Mouse (Mus musculus) ZHBTc4 (cell line): ENCODE results near the gene Srcin1.

Experiments used
- DNase-seq: peaks from one replicate; pipeline ENCODE4 v3.0.0-alpha.2; 2011; ENCODE audit warnings: low read depth, low spot score

The Srcin1 gene

DNA sequence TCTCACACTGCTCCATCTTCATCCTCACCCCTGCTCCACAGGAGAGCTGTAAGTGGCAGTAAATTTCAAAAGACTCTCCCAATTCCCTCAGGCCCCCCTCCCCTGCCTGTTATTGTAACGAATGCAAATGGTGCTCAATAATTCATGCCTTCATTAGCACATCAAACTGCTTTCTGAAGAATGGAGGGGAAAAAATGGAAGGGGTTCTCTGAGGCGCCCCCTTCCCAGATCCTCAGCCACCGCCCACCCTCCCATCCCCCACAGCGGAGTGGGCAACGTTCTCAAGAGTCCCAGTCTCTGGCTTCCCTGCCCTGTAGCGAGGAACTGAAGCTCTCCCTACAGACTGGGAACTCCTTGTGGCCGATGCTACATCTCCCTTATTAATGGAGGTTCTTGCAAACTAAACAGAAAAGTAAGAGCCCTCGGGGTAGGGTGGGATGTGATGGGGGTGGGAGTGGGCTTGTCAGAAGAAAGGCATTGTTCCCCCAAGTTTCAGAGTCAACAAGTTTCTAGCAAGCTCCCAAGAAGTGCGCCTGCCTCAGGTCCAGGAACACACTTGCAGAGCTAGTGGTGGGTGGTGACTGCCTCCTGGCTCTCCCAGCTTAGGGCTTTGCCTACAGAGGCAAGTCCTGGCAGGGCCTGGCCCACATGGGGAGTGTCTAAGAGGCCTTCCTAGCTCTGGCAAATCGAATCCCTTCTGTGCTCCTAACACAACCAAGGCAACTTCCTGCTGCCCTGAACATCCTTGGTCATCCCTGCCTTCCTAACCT lies 3.3 kb upstream of the Srcin1 start:
- DNase-seq: peak; percentile 63

DNA sequence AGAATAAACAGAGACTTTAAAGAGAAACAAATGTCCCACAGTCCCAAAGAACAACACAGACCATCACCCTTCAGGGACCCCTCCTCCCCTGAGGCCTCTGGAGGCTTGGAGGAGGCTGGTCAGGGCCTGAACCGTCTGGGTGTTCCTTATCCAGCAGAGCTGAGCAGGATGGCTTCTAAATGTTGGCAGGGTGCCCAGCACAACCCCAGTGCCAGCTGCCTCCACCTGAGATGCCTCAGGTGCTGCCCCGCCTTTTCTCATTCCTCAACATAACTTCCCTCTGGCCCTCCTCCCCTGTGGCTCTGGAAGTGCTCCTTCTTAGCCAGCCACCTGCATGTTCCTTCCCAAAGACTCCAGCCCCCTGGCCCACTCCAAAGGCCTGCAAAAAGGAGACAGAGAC lies 2.3 kb upstream of the Srcin1 start:
- DNase-seq: no peak

DNA sequence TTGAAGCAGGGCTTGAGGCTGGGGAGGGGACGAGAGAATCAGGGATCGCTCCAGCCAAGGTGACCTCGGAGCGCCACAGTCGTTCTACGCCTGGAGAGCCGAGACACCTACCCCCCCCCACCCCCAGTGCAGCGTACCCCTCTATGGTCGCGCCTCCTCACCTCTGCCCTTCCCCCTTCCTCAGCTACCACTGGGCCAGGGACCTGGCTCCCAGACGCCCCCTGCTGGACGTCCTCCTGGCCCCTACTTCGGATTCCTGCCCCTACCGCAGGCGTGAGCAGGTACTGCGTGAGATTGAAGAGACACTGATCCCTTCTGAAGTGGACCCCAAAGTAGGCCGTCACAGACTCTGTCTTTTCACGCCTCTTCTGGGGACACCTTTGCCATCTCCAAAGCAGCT lies 348 bp downstream of the Srcin1 start:
- peak; percentile 95 for DNase-seq

DNA sequence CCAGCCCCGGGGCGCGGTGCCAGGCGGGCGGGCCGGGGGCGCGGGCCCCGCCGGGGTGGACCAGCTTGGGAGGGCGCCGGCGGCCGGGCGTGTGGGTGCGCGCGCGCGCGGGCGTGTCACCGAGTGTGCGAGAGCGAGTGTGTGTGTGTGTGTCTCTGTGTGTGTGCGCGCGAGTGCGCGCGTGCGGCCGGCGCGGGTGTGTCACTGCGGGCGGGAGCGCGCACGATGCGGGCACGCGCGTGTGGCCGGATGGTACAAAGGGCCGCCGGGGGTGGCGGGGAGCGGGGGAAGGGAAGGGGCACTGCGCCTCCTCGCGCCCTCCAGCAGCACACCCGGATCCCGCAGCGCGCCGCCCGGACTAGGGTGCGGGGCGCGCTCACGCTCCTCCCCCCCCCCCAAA lies 911 bp downstream of the Srcin1 start:
- DNase-seq: peak; percentile 82

DNA sequence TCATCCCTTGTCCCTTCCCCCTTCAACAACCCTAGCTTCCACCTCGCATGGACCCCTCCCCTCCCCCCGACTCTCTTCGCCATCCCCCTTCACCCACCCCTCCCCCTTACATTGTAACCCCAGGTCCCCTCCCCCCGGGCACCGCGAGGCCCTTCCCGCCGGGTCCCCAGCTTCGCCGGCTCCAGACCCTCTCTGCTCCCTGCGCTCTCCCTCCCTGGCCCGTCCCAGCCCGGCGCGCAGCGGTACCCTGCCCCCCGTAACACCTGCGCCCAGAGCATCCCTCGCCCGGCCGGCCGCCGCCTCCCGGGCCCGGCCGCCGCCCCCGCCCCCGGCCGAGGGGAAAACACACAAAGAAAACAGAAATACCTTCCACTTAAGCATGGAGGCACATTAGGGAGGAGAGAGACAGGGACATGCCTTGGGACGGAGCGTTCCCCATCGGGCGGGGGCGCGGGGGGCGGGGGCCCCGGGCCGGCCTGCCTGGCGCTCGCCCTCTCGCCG lies 1.4 kb downstream of the Srcin1 start:
- peak; percentile 54 for DNase-seq

DNA sequence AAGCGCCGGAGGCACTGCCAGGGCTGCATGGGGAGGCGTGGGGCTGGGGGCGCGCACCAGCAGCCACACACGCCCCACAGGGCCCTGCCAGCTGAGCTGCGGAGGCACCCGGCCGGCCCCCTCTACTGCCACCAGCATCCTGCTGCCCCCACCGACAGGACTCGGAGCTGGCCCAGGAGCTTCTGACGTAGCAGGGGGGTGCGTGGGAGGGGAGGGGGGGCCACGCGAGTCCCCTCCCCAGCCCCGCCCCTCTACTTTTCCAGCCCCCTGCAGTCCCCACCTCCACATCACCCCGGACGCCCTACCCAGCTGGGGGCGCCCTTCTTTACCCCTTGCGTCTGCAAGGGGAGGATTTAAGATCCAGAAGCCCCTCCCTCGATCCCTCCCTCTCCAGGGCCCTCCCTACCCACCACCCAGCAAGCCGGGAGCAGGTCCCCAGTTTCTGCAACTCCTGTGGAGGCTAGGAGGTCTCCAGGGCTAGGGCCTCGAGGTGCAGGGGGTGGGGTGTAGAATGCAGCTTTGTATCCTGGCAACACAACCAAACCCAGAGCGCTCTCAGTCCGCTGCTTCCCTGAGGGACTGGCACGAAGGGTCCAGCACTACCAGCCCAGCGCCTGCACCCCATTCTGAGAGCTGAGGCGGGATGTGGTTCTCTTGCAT lies 2.0 kb downstream of the Srcin1 start:
- DNase-seq: peak; percentile 63

DNA sequence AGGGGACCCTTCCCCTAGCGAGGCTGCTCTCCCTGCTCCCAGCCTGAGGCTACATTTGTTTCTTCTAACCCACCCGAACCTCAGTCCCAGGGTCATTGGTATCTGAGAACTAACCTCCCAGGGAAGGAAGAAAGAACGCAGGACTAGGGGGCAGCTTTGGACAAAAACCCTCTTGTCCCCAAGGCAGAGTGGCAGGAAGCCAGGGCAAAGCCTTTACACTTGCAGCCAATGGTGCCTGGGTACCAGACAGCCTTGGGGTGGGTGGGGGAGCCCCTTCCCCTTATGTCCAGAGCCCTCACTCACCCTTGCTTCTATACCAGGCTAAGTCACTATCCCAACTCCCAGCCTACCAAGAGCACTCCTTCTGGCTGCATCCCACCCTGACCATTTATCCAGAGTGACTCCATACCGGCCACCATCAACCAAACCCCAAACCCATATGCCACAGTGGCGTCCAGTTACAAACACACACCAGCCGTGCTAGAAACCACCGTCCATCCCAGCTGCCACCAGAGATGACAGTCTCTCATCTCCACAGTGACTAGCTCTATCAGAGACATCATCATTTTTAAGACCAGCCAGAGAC lies 3.0 kb downstream of the Srcin1 start:
- DNase-seq: no peak

DNA sequence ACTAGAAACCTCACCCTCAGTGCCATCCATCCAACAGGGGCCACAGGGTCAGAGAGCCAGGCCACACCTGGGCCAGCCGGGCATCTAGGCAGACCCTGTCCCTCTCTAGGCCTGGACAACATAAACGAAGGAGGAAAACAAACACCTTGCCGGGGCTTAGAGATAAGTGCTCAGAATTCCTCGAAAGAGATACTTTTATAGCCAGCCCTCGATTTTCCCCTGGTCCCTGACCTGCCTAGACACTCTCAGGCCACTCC lies 4.0 kb downstream of the Srcin1 start:
- no peak for DNase-seq

DNA sequence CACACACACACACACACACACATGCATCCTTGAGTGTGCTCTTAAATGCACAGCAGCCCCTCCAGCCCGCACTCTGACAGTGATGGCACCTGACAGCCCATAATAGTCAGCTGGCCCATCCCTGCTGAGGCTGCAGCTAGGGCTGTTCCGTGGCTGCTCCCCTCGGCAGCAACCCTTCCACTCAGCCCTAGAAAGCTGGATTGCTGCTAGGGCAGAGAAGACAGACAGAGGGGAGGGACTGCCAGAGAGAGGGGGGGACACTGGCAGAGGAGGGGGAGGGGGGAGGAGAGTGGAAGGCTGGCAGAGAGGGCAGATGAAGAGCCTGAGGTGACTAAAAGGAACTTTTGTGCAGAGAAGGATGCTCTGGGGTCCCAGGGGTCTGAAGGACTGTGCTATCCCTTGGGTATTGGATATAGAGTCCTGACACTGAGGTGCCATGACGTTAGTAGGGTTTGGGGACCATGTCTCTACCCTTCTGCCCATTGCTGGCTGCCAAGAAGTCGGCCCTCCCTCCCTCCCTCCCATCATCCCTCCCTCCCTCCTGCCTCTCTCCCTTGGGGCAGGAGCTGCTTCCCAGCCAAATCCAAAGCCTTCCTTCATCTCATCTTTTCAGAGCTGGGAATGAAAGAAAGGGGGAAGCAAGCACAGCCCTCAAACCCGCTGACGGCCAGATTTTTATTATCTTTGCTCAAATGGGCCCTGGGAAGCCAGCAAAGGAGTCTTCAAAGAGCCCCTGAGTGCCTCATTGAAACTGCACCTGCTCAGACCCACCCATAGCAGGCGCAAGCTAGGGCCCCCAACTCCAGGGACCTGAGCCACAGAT lies 4.5 kb downstream of the Srcin1 start:
- DNase-seq: no peak

DNA sequence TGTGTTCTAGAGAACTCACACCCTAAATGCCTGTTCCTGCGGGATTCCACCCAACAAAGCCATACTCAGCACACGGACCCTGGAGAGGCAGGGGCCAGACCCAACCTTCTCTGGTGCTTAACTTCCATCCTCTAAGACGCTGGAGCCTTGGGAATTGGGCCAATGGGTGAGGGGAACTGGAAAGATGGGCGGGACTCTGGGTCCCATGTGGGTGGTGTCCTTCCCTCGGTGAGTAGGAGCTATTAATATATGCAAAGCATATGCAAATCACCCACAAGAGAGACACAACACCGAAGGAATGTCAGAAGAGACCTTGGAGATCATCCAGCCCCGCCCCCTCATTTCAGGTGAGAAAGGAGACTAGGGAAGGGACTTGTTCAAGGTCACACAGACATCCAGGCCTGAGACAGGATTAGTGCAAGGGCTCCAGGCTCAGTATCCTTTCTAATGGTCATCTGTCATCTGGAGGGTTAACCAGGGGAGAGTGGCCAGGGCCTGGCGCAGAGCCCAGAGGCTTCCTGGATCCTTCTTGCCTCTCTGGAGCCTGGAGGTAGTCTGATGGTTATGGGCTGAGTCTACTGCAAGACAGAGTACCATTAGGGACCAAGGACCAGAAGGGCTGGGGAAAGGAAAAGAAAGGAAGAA lies 5.4 kb downstream of the Srcin1 start:
- peak; percentile 95 for DNase-seq

DNA sequence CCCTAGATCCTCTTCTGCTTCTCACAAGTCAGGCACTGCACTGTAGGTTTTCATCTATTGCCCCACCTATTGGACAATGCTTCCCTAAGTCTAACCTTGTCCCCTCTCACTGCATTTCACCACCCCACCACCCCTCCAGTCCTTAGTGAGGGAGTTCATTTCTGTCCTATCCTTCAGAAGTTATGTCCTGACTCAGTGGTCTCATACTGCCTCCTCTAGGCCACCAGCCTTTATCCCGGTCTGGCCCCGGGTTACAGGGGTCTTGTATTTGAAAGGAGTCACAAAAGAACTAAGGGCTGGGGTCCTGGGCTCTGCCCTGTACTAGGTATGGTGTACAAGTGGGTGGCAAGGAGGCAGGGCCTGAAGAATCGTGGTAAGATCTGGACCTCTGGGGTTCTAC lies 6.2 kb downstream of the Srcin1 start:
- DNase-seq: no peak

DNA sequence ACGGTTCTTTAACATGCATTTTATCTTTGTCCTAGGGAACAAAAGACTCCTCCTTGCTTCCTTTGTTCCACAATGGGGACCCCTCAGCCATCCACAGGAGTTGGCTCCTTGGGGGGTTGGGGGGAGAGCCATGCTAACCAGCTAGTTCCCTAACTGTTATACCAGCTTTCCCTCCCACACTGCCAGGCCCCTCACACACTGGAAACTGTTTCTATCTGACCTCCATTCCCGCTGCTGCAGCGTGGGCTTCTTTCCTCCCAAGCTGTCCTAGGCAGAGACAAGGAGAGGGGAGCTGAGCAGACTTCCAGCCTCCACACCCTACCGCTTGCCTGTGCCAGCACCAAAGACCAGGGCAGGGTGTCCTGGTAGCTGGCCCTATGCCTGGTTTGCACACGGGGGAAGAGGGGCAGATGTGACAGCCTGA lies 6.7 kb downstream of the Srcin1 start:
- DNase-seq: peak; percentile 41

DNA sequence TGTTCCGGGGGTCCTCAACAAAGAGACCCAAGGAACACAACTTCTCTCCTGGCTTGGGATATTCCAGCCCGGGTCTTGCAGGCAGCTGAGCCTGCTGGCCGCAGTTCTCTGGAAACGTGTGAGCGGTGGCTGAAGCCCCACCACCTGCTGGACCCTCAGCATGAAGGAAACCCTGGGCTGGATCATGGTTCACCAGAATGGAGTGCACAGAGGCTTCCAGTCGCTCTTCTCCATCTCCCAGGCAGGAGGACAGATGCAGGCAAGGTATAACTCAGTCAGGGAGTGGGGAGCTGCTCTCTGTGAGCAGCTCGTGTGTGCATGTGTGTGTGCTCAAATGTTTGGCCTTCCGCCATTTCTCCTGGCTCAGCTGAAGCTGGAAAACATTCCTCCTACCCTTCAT lies 7.3 kb downstream of the Srcin1 start:
- peak; percentile 94 for DNase-seq

DNA sequence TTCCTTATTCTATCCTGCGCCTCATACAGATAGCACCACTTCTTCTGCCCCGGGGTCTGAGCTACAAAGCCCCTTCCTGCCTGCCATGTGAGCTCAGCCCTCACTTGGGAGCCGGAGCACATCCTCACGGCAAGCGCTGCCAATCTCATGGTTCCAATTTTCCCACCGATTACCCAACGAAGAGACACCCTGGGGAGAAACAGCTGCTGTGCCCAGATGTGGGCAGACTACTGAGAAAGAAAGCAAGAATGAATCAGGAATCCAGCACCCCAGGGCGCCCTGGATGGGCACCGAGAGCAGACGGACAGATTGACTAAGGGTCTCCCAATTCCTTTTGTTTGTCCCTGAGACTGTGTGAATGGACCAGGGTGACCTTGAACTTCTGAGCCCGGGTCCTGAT lies 8.5 kb downstream of the Srcin1 start:
- DNase-seq: no peak

DNA sequence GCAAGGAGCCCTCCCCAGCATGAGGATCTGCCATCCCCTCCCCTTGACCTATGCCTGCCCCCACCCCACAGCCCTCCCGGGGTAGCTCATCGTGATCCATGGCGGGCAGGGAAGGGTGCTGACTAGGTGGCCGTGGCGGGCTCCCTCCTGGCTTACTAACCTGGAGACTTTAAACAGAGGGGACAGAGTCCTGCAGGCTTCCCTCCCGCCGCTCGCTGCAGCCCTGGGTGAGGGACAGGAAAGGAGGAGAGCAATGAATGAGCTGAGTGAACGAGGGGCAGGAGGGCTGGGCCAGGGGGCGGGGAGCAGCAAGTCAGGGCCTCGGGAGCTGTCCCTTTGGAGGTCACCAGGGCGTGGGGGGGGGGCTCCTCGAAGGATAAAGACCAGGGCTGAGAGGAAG lies 9.4 kb downstream of the Srcin1 start:
- DNase-seq: no peak

DNA sequence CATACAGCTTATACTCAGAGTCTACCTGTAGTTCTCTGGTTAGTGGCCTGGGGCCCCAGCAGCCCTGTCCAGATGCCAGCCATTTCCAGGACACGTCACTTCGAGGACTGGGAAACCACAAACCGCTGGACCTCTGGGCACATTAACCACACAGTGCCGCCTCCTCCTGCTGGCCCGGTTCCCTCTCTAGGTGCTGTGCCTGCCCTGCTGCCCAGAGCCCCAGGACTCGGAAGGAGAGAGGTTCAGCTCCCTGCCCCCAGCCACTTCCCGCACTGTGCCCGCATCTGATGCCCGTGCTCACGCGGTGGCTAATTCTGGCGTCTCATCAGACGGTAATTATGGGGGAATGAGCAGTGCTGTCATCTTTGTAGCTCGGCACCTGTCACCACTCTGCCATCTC lies 12.3 kb downstream of the Srcin1 start:
- DNase-seq: no peak

DNA sequence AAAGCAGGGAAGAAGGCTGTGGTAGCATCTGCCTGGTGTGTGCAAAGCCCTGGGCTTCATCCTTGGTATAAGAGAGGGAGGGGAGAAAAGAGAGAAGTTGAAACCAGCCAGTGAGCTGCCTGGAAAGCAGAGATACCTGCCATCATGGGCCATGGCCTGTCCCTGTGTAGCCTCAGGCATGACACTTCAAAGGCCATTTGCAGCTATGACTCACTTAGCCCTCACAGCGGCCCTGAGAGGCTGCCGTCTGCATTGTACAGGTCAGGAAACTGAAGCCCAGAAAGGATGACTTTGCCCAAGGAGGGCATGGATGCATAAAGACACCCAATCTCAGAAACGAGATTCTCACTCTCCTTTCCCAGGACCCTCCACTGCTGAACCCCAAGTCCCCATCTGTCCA lies 13.4 kb downstream of the Srcin1 start:
- DNase-seq: no peak

DNA sequence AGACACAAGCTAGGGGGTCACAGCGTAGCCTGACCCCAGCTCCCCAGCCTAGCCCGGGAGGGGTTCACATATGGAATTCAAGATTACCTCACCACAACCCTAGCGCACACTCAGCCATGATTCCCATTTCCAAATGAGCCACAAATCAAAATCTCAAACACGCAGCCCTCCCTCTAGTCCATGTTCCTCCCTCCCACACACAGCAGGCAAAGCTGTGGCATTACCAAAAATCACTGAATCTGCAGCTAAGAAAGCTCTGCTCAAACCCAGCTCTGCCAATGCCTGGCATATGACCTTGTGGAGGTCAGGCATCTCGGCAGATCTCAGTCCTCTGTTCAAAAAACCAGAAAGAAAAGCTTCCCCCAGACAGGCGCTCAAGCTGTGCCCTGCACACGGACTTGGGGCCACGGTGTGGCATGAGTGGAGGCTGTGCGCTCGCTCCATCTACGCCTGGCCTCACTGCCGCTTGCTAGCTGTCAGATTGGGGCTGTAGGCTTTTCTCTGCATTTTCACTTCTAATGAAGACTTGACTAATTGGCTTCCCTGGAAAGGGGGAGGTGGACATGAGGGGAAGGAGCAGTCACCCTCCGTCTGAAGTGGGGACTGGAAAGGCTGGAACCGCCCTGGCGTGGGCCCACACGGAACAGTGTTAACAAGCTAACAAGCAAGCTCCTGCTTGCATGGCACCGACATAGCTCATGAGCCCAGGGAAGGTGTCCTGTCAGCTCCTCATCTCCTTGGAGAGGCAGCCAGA lies 15.6 kb downstream of the Srcin1 start:
- DNase-seq: no peak

DNA sequence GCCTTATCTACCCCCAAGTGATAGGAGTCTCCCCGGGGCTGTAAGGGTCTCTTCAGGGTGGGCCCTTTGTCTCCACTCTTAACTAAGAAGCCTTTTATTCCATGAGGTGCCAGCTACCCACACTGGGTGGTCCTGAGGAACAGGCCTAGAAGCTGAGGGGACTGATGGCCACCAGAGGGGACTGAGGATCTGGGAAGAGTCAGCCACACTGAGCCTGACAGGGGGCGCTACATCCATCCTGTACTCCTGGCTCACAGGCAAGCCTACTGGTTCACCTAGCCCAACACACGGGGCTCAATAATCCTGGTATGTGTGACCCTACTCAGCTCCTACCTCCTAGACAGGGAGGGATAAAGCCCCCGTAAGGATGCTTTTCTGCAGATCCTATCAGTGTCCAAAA lies 16.4 kb downstream of the Srcin1 start:
- peak; percentile 63 for DNase-seq

DNA sequence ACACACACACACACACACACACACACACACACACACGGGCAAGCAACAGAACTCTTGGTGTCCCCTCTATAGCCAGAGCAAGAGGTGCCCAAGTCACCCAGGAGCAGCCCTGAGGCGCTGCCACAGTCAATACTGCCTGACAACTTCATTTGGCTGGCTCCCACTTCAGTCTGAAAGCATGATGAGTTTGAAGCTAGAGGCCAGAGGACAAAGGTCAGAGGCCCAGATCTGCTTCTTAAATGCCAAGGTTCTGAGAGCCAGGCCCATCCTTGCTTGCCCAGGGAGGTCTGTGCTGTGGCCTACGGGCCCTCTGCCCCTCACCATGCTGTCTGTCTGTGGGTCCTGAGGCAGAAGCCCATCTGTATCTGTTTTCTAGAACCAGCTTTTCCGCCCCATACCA lies 18.1 kb downstream of the Srcin1 start:
- DNase-seq: no peak
